Comparison of ENCODE assay signal across 16 mouse cellular contexts in genomic region chr7:6638076-6638475, GRCm38 (mm10). TPM values are rescaled to one million over a fixed set of nuclear protein-coding genes. Genes with fewer than 3 reads are reported as not detected.
"Had no signal": no experiment of that assay in that cellular context is flagged by ENCODE, and none has a peak within 500 bp of the region (broad histone marks: within the 10 kb centered on the region; RNA-seq: fewer than 3 reads in every experiment).

No protein-coding gene starts in this region.

- H3K9me3 ChIP-seq: neural tube, embryonic 15.5 days; stomach, embryonic 15.5 days had no signal

- H3K27ac ChIP-seq: neural tube, embryonic 15.5 days; stomach, embryonic 15.5 days; stomach, postnatal 0 days had no signal

- H3K9ac ChIP-seq: neural tube, embryonic 15.5 days; stomach, embryonic 15.5 days had no signal

- DNase-seq: retina, postnatal 1 day; right cerebral cortex, adult 18-20 months; right cerebral cortex, postnatal 14 days; right cerebral cortex, postnatal 25 days; right cerebral cortex, postnatal 4 days; spleen, adult 18-20 months; thymus, adult 18-20 months; thymus, adult 2 months; thymus, postnatal 14 days; thymus, postnatal 25 days; thymus, postnatal 36 days; thymus, postnatal 4 days had no signal

- H3K27me3 ChIP-seq: neural tube, embryonic 15.5 days; stomach, embryonic 15.5 days had no signal

- H3K4me2 ChIP-seq: neural tube, embryonic 15.5 days; stomach, embryonic 15.5 days had no signal

- H3K4me1 ChIP-seq: neural tube, embryonic 15.5 days; stomach, embryonic 15.5 days had no signal

- H3K4me3 ChIP-seq: neural tube, embryonic 15.5 days; stomach, embryonic 15.5 days had no signal

- H3K36me3 ChIP-seq: neural tube, embryonic 15.5 days; stomach, embryonic 15.5 days had no signal

RNA-seq across cellular contexts. Expression of gene Zim1, which starts 58.2 kb away (rescaled TPM):
- total RNA-seq: neutrophil, adult 5-6 weeks had no signal
